Mouse (Mus musculus) kidney, postnatal 10 days (tissue): ENCODE results near the gene Ccdc14.
A peak's percentile ranks its signal among the peaks of the same experiment; 100 is the strongest.

Experiments used
- DNase-seq: peaks from one replicate; pipeline ENCODE4 v3.0.0; 2021; ENCODE audit warnings: mixed read lengths

The Ccdc14 gene

GRCm38 (mm10) chr16:34725156-34725555, 34.7 kb downstream of the Ccdc14 start:
- no peak for DNase-seq

GRCm38 (mm10) chr16:34728610-34729009, 38.2 kb downstream of the Ccdc14 start:
- DNase-seq = peak; percentile 18

- no peak for DNase-seq
Observed at GRCm38 (mm10) chr16:34729371-34729770, 39.0 kb downstream of the Ccdc14 start.

DNA sequence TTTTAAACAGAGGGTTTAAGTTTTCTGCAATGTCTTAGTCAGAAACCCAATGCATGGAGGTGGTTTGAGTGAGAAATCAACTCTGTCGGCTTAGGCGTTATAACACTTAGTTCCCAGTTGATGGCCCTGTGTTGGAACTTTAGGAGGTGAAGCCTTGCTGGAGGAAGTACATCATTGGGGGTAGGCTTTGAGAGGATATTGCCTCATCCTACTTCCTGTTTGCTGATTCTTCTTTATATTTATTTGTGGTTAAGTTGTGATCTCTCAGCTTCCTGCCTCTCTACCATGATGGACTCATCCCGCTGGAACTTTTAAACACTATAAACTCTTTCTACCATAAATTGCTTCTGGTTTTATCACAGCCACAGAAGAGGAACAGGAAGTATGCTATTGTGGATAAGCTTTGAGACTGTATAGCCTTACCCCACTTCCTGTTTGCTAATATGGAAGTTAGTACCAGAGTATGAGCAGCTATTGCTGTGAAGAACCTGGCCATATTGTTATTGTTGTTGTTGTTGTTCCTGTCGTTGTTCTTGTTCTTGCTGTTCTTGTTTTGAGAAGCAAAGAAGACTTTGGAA, 48.3 kb downstream of the Ccdc14 start:
- no peak for DNase-seq

GRCm38 (mm10) chr16:34742930-34743329, 52.5 kb downstream of the Ccdc14 start:
- no peak for DNase-seq

DNA sequence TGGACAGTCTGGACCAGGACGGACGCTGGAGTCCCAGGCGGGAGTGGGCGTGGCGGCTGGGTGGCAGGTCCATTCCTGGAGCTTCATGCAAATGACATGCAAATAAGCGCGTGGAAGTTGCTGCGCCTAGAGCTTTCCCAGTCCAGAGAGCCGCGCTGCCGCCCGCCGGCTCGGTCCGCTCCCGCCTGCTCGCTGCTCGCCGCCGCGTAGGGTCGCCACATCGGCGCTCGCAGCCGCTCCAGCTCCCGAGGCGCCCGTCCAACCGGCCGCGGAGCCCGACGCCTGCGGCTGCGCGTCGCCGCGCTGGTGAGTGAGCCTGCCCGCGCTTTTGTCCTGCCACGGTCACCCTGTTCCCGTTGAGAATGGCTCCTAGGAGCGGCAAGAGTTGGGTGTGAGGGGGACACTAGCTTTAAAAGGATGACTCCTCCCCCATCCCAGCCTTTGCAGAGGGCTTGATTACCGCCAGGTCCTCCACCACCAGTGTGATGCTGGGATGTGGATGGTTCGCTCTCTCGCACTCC, 54.7 kb downstream of the Ccdc14 start, which contains the start of gene Mylk:
Mylk (plus strand) TSS at position 146 of the 521 bp plus-strand sequence.
- DNase-seq = peak; percentile 97

DNA sequence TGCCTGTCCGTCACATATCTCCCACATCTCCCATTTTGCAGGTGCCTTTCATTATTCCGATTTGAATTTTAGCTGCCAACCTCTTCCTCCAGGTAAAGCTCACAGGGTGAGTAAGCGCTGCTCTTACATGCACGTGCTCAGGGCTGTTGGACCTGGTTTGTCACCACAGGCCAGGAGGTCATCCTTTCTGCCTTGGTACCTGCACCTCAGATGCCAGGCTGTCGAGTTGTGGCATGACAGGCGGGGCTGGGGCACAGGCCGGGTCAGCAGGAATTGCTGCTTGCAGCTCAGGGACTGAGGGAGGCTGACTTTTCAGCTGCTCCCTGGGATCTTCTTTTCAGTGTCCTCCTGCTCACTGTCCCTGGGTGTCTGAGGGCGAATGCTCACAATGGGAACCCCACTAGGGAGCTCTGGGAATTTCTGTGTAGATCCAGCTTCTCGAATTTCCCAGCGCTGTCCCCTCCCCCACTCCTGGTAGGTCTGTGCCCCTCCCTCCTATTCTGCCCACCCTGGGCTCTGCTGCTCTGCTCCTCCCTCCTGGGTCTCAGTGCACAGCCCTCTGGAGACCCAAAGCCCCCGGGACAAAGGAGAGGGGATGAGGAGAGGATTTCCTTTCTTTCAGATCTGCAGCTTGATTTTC, 57.8 kb downstream of the Ccdc14 start:
- peak; percentile 14 for DNase-seq

GRCm38 (mm10) chr16:34749536-34749935, 59.1 kb downstream of the Ccdc14 start:
- no peak for DNase-seq

- no peak for DNase-seq
Observed at GRCm38 (mm10) chr16:34752026-34752425, 61.6 kb downstream of the Ccdc14 start.

- no peak for DNase-seq
Observed at GRCm38 (mm10) chr16:34752977-34753376, 62.6 kb downstream of the Ccdc14 start.

DNA sequence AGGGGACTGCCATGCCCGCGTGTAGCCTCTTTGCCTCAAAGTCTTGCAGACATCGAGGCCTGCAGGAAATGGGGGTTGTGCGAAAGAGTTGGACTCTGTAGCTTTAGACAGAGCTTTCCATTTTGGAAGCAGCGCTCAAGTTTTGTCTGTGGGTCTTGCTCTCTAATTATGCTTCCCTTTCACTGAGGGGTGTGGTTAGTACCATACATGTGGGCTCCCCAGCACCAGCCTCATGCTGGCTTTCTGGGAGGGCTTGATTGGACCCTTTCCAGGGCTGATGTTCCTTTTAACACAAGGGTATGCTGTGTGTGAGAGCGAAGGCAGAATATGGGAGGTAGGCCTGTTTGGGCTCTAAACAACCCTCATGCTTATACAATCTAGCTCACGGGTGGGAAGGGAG, 66.6 kb downstream of the Ccdc14 start:
- DNase-seq = no peak

- no peak for DNase-seq
Observed at GRCm38 (mm10) chr16:34758205-34758604, 67.8 kb downstream of the Ccdc14 start.

- DNase-seq = no peak
Observed at GRCm38 (mm10) chr16:34763959-34764591, 73.7 kb downstream of the Ccdc14 start.

DNA sequence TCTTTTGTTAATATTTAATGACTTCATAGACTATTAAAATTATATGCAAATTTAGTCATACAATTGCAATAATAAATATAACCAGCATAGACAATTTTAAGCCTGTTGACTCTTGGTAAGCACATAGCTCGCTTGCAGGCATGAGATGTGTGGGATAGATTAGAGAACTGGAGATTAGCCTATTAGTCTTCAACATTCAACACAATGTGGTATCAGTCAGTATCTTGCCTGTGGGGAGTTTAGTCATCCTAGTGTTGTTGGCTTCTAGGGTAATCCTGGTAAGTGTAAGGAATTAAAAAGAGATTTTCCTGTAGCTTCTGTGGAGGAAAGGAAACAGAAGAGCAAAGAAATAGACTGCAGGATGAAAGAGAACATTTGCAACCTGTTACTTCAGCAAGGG, 75.2 kb downstream of the Ccdc14 start:
- no peak for DNase-seq

DNA sequence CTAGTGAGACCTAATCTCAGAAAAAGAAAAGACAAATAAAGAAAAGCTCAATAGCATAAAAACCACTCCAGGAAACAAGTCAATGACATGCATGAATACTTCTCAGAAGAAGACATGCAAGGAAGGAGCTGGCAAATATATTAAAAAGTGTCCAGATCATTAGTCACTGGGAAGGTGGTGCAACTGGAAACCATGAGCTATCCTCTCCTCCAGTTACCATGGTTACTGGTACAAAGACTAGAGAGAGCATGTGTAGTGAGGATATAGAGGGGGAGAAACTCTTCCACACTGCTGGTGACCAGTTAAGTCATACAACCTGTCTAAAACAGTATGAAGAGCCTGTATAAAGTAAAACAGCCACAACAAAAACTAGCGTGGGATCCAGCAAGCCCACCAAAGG, 75.8 kb downstream of the Ccdc14 start:
- DNase-seq = no peak

- no peak for DNase-seq
Observed at GRCm38 (mm10) chr16:34767443-34767842, 77.0 kb downstream of the Ccdc14 start.

GRCm38 (mm10) chr16:34768436-34768835, 78.0 kb downstream of the Ccdc14 start:
- no peak for DNase-seq

- DNase-seq = no peak
Observed at GRCm38 (mm10) chr16:34770127-34770526, 79.7 kb downstream of the Ccdc14 start.

- no peak for DNase-seq
Observed at GRCm38 (mm10) chr16:34772445-34773032, 82.1 kb downstream of the Ccdc14 start.
